ENCODE assay signal across 10 mouse cellular contexts in genomic region chr9:96800131-96800825, GRCm38 (mm10). TPM values are rescaled to one million over a fixed set of nuclear protein-coding genes. Genes with fewer than 3 reads are reported as not detected.
DNase-seq lines count a peak whose midpoint lies in the region; ATAC-seq and TF ChIP-seq lines count a peak whose summit lies in the region.
"Had no signal": no experiment of that assay in that cellular context is flagged by ENCODE, and none has a peak within 500 bp of the region (broad histone marks: within the 10 kb centered on the region; RNA-seq: fewer than 3 reads in every experiment).

No protein-coding gene starts in this region.

- H3K9ac ChIP-seq in lung, embryonic 14.5 days: no peak overlapping the region
- H3K9ac ChIP-seq in heart, embryonic 11.5 days (ENCODE audit: low read depth, low read length): no peak overlapping the region
- H3K9ac ChIP-seq: forebrain, embryonic 15.5 days; neural tube, embryonic 12.5 days; stomach, embryonic 15.5 days had no signal

- no peaks in the 10 kb centered on the region for H3K4me1 ChIP-seq in lung, embryonic 14.5 days (ENCODE audit: insufficient read depth)
- no peaks in the 10 kb centered on the region; the same call in 1 of the 2 replicates for H3K4me1 ChIP-seq in heart, embryonic 11.5 days (ENCODE audit: control insufficient read depth, insufficient read depth, low read length)

- WGBS in lung, embryonic 14.5 days: 27% methylated on average over 5 of the region's 5 CpGs
- 26% methylated on average over 5 of the region's 5 CpGs for WGBS in heart, embryonic 11.5 days (ENCODE audit: insufficient replicate concordance)

- peak; percentile 59 for TF ChIP-seq CTCF in lung, embryonic 14.5 days (IDR thresholded peaks at IDR 0.05; ENCODE audit: low read depth)
- peak; percentile 33; the same call in 1 of the 2 replicates for TF ChIP-seq CTCF in brain, embryonic 14.5 days (IDR thresholded peaks at IDR 0.05; ENCODE audit: borderline replicate concordance, extremely low read depth, insufficient read depth, insufficient read length)

- H3K9me3 ChIP-seq in lung, embryonic 14.5 days (ENCODE audit: low read depth, low read length): no peaks in the 10 kb centered on the region
- H3K9me3 ChIP-seq in heart, embryonic 11.5 days (replicated peaks; ENCODE audit: control insufficient read depth, low read length): no peaks in the 10 kb centered on the region
- H3K9me3 ChIP-seq: forebrain, embryonic 15.5 days; neural tube, embryonic 12.5 days; stomach, embryonic 15.5 days had no signal

- H3K4me2 ChIP-seq in lung, embryonic 14.5 days: no peak overlapping the region
- H3K4me2 ChIP-seq in heart, embryonic 11.5 days: no peak overlapping the region
- H3K4me2 ChIP-seq: forebrain, embryonic 15.5 days; neural tube, embryonic 12.5 days; stomach, embryonic 15.5 days had no signal

- no peaks in the 10 kb centered on the region for H3K36me3 ChIP-seq in lung, embryonic 14.5 days (ENCODE audit: insufficient read depth)
- H3K36me3 ChIP-seq in heart, embryonic 11.5 days (ENCODE audit: control insufficient read depth, insufficient read depth, low read length): no peaks in the 10 kb centered on the region
- H3K36me3 ChIP-seq: forebrain, embryonic 15.5 days; neural tube, embryonic 12.5 days; stomach, embryonic 15.5 days had no signal

- H3K27ac ChIP-seq in lung, embryonic 14.5 days (ENCODE audit: low read depth): no peak overlapping the region
- no peak overlapping the region for H3K27ac ChIP-seq in heart, embryonic 11.5 days (ENCODE audit: low read depth, low read length)
- H3K27ac ChIP-seq: forebrain, embryonic 15.5 days; neural tube, embryonic 12.5 days; stomach, embryonic 15.5 days had no signal

- DNase-seq in lung, embryonic 14.5 days: peak; percentile 58
- no peak for DNase-seq in lung, postnatal 36 days
- DNase-seq in ES-CJ7 (ENCODE audit: low read depth, low spot score): peak; percentile 56
- peak; percentile 63 for DNase-seq in brain, embryonic 14.5 days (ENCODE audit: low read depth)
- peak; percentile 69 for DNase-seq in naive thymus-derived CD4-positive, alpha-beta T cell, adult 2 months (ENCODE audit: low read depth)
- no peak for DNase-seq in natural killer cell, adult 2 months (ENCODE audit: low spot score in 2 of 2)

- H3K4me3 ChIP-seq in lung, embryonic 14.5 days (ENCODE audit: low read depth, low read length): no peak overlapping the region
- H3K4me3 ChIP-seq in heart, embryonic 11.5 days (ENCODE audit: low read depth, low read length): no peak overlapping the region
- H3K4me3 ChIP-seq: forebrain, embryonic 15.5 days; neural tube, embryonic 12.5 days; stomach, embryonic 15.5 days had no signal

- no peaks in the 10 kb centered on the region for H3K27me3 ChIP-seq in lung, embryonic 14.5 days (ENCODE audit: insufficient read depth, low read length)
- H3K27me3 ChIP-seq in heart, embryonic 11.5 days (ENCODE audit: control insufficient read depth, insufficient read depth, low read length): no peaks in the 10 kb centered on the region
- H3K27me3 ChIP-seq: forebrain, embryonic 15.5 days; neural tube, embryonic 12.5 days; stomach, embryonic 15.5 days had no signal

- TF ChIP-seq POLR2A in brain, embryonic 14.5 days (IDR thresholded peaks at IDR 0.05; ENCODE audit: borderline replicate concordance, extremely low read depth, insufficient read depth, insufficient read length, poor library complexity, severe bottlenecking): no peak

- no peak for ATAC-seq in lung, embryonic 14.5 days (ENCODE audit: insufficient read depth)
- ATAC-seq in heart, embryonic 11.5 days (replicated peaks; ENCODE audit: insufficient number of reproducible peaks, low FRiP score, low TSS enrichment): no peak
- ATAC-seq: forebrain, embryonic 15.5 days had no signal

RNA-seq across cellular contexts. Expression of gene Zbtb38, which starts 47.6 kb away (rescaled TPM):
- 24.5 and 24.6 TPM in 2 replicates for polyA plus RNA-seq in lung, embryonic 14.5 days (2014; fragmentation: Nextera tagmentation; extraction: Ambion mirVana)
- 8.3 and 15.0 TPM in 2 replicates for polyA plus RNA-seq in brain, embryonic 14.5 days (2012; rRNA removed)
- 22.7 and 24.7 TPM in 2 replicates for polyA plus RNA-seq in heart, embryonic 11.5 days (2014; fragmentation: Nextera tagmentation; extraction: Ambion mirVana)

Comparison
In these comparisons a context has a peak if more than half of its experiments do, and no peak if none do; other contexts are left out.
1. DNase-seq: peak in lung, embryonic 14.5 days (single experiment), ES-CJ7 (single experiment), brain, embryonic 14.5 days (single experiment) and naive thymus-derived CD4-positive, alpha-beta T cell, adult 2 months (single experiment); none in lung, postnatal 36 days (single experiment) and natural killer cell, adult 2 months (0 of 2).